Mouse (Mus musculus) ovary, postnatal 36 days (tissue): ENCODE results near the gene Vmn1r83.

Source experiments
- DNase-seq: peaks from one replicate; pipeline ENCODE4 v3.0.0; 2022; ENCODE audit warnings: low spot score, mixed read lengths

Gene Vmn1r83

GRCm38 (mm10) chr7:12329381-12329780 lies at the start of gene Vmn1r83:
Gene Vmn1r83, minus strand, starts transcription at chr7:12329481.
- no peak for DNase-seq

- DNase-seq = no peak
These were observed 39.9 kb upstream of the Vmn1r83 start, which contains the start of gene Vmn1r84 for GRCm38 (mm10) chr7:12369173-12369572. Gene Vmn1r84, minus strand, starts transcription at chr7:12369273.

- no peak for DNase-seq
These were observed 29.2 kb downstream of the Vmn1r83 start, which contains the start of gene Vmn1r82 for GRCm38 (mm10) chr7:12300130-12300529. Gene Vmn1r82, plus strand, starts transcription at chr7:12300430.
